Mouse (Mus musculus) embryonic facial prominence, embryonic 12.5 days (tissue): ENCODE results near the gene Sap30l. TPM values are rescaled to one million over a fixed set of nuclear protein-coding genes. Genes with fewer than 3 reads are reported as not detected.
"Not testable (repeated sequence)": the region's sequence is repeated elsewhere in the genome, so short reads cannot be mapped to it uniquely, and the experiment has no call there.

Experiments
- ATAC-seq: fragments of 200-750 bp; cut with Nextera tagmentation; 2 replicates; pipeline ENCODE4 v1.8.0; 2017; ENCODE audit not compliant: insufficient number of reproducible peaks, insufficient read depth, low FRiP score, low TSS enrichment
- H3K27ac ChIP-seq: fragments of 300-500 bp; sonication (generic); 2 replicates; pipeline ENCODE4 v1.5.1; 2016; ENCODE audit warnings: mild to moderate bottlenecking
- H3K27me3 ChIP-seq: fragments of 300-500 bp; sonication (generic); 2 replicates; pipeline ENCODE4 v1.6.1; 2016; ENCODE audit warnings: mild to moderate bottlenecking, moderate library complexity
- H3K36me3 ChIP-seq: fragments of 300-500 bp; sonication (generic); 2 replicates; pipeline ENCODE4 v1.6.1; 2016; ENCODE audit warnings: mild to moderate bottlenecking
- H3K4me1 ChIP-seq: fragments of 300-500 bp; sonication (generic); 2 replicates; pipeline ENCODE4 v1.6.1; 2016
- H3K4me2 ChIP-seq: fragments of 300-500 bp; sonication (generic); replicated peaks from 2 replicates; pipeline ENCODE4 v1.6.1; 2016; ENCODE audit warnings: mild to moderate bottlenecking, moderate library complexity
- H3K4me3 ChIP-seq: fragments of 300-500 bp; sonication (generic); 2 replicates; pipeline ENCODE4 v1.5.1; 2016; ENCODE audit warnings: mild to moderate bottlenecking
- H3K9ac ChIP-seq: fragments of 300-500 bp; sonication (generic); 2 replicates; pipeline ENCODE4 v1.6.1; 2016; ENCODE audit warnings: mild to moderate bottlenecking, moderate library complexity
- H3K9me3 ChIP-seq: fragments of 300-500 bp; sonication (generic); 2 replicates; pipeline ENCODE4 v1.6.1; 2016; ENCODE audit warnings: mild to moderate bottlenecking, moderate library complexity
- WGBS: fragments of 180-500 bp; shearing (Covaris S2); methylation state at CpG from one replicate; pipeline ENCODE4 v1.1.7; 2016; 5-methylcytosine and 5-hydroxymethylcytosine counted together
- polyA plus RNA-seq: library from polyadenylated mRNA; unstranded; fragments of >200 nt; fragmentation: Nextera tagmentation; extraction: Ambion mirVana; gene quantifications from 2 replicates; pipeline ENCODE4 v1.2.1, GENCODE M21; 2016

The Sap30l gene
- polyA plus RNA-seq, 1 experiment from 2014 or later: 22.8 TPM

DNA sequence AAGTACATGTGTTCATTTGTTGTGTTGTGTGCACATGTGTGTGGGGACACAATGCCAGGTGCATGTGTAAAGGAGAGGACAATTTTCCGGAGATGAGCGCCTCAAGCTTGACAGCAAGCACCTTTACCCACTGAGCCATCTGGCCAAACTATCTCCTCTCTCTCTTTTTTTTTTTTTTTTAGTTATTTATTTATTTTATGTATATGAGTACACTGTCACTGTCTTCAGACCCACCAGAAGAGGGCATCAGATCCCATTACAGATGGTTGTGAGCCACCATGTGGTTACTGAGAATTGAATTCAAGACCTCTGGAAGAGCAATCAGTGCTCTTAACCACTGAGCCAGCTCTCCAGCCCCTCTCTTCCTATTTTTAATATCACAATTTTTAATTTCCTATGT, 21.7 kb downstream of the Sap30l start:
- H3K9me3 ChIP-seq, H3K9ac ChIP-seq, H3K4me2 ChIP-seq, ATAC-seq, H3K4me3 ChIP-seq, H3K36me3 ChIP-seq, H3K27ac ChIP-seq: not testable (repeated sequence)
- peaks cover 35% of the 10 kb centered on the region for H3K27me3 ChIP-seq
- peaks cover 11% of the 10 kb centered on the region for H3K4me1 ChIP-seq
- 95% methylated on average over 2 of the region's 2 CpGs for WGBS

DNA sequence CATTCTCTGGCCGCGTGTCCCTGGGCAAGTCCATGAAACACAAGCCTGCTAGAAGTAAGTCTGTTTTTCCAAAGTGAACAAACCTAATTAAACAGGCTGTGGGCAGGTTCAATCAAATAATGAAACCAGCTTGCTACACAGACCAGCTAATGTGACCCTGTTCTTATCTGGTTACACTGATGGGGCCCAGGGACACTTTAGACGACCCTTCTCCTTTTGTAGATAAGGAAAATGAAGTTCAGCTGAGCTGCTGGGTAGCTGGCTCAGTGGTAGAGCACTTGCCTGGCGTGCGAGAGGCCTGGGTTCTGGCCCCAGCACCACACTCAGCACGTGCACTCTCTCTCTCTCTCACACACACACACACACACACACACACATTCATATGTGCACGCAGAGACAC, 22.3 kb downstream of the Sap30l start:
- no peak for ATAC-seq
- peaks cover 39% of the 10 kb centered on the region for H3K27me3 ChIP-seq
- WGBS: 62% methylated on average over 7 of the region's 7 CpGs

DNA sequence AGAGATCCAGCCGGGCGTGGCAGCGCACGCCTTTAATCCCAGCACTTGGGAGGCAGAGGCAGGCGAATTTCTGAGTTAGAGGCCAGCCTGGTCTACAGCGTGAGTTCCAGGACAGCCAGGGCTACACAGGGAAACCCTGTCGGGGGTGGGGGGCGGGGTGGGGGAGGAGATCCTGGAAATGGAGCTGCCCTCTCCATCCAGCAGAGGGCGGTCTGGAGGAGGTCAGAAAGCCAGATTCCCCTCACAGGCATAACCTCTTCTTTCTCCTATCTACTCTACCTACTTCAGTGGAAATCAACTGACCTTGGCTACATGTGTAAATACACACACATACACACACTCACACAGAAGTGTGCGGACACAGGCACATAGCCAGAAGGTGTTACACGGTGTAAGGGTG, 23.8 kb downstream of the Sap30l start:
- H3K9ac ChIP-seq, H3K36me3 ChIP-seq, ATAC-seq, H3K27ac ChIP-seq, H3K4me3 ChIP-seq, H3K9me3 ChIP-seq, H3K4me2 ChIP-seq: not testable (repeated sequence)
- Histone ChIP-seq H3K27me3 (peaks cover 54% of the 10 kb centered on the region), H3K4me1 (peaks cover 12% of the 10 kb centered on the region)
- 46% methylated on average over 11 of the region's 11 CpGs for WGBS

More for the DNA sequence above, 22.3 kb downstream of the Sap30l start:
- Histone ChIP-seq H3K4me3 (no peak overlapping the region), H3K4me2 (no peak overlapping the region), H3K9me3 (no peaks in the 10 kb centered on the region), H3K27ac (no peak overlapping the region), H3K36me3 (no peaks in the 10 kb centered on the region), H3K4me1 (peaks cover 12% of the 10 kb centered on the region), H3K9ac (no peak overlapping the region)

DNA sequence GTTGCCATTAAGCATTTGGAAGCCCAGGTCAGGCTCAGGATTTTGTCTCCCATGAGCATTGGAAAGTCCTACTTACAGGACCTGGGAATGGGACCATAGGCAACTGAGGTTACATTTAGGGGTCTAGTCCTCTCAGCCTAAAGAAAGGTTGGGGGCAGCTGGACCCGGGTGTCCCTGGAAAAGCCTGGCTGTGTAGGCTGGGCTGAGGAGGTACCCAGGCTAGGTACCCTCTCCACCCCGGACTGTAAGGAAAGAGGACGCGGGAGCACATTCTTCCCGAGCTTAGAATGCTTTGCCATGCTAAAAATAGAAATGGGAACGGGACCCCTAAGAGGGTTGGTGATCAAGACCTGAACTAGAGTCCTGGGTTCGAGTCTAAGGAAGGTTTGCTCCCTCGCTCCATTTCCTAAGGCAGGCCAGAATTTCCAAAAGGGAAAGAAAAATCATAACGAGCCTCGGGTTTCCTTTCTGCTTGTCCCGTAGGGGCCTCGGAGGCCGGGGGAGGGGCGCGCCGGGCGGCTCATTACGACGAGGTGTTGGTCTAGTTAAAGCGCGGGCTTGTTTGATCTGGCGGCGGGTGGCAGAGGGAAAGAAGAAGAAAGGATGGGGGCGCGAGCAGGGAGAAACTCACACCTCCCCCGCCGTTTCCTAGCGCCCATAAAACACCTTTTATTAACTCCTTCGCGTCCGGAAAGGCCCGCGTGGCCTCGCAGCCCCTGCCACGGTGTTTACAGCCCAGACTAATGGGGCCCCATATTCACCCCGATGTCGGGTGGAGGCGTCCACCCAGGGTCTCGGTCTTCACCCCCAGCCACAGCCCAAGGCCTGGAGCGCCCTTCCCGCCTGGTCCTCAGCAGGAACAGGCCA, 25.8 kb downstream of the Sap30l start:
- no peak overlapping the region for H3K27ac ChIP-seq
- 2% methylated on average over 41 of the region's 41 CpGs for WGBS
- peak overlapping the region; percentile 51 for H3K4me2 ChIP-seq
- H3K36me3 ChIP-seq: no peaks in the 10 kb centered on the region
- H3K27me3 ChIP-seq: peaks cover 75% of the 10 kb centered on the region
- no peak for ATAC-seq
- H3K4me3 ChIP-seq: peak overlapping the region; percentile 29
- H3K9ac ChIP-seq: peak overlapping the region; percentile 39; the same call in 1 of the 2 replicates
- peaks cover 12% of the 10 kb centered on the region for H3K4me1 ChIP-seq
- H3K9me3 ChIP-seq: no peaks in the 10 kb centered on the region

DNA sequence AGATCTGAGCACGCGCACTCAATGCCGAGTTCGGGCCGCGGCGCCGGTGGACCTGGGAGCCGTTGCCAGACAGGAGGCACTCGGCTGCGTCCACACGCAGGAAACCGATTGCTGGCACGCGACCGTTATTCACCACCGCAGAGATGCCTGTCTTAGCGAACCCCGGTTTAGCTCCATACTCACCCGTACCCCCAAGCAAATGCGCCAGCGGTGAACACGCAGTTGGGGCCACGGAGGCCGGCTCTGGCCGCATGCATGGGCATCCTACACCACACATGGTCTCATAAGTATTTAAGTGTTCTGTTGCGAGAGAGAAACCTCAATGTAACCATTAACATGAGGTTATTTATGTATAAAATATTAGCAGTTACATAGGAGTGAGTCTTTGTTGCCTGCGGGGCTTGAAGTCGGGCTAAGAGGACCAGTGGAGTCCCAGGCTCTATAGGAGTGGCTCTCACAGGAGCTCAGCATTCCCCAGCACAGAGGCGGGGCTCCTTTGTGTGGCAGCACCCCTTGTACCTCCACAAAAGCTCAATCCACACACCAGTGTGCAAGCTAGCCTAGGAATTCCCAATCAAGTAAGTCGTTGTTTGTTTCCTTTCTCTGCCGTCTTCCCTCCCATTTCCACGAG, 26.6 kb downstream of the Sap30l start:
- Histone ChIP-seq H3K9me3 (no peaks in the 10 kb centered on the region), H3K4me3 (peak overlapping the region; percentile 29), H3K27me3 (peaks cover 82% of the 10 kb centered on the region), H3K36me3 (no peaks in the 10 kb centered on the region), H3K9ac (peak overlapping the region; percentile 39; the same call in 1 of the 2 replicates), H3K27ac (0 out of 2 replicates have a peak overlapping the region, but pooled peaks have one; percentile 36), H3K4me1 (peaks cover 12% of the 10 kb centered on the region), H3K4me2 (peak overlapping the region; percentile 51)
- 1% methylated on average over 33 of the region's 33 CpGs for WGBS
- no peak for ATAC-seq

DNA sequence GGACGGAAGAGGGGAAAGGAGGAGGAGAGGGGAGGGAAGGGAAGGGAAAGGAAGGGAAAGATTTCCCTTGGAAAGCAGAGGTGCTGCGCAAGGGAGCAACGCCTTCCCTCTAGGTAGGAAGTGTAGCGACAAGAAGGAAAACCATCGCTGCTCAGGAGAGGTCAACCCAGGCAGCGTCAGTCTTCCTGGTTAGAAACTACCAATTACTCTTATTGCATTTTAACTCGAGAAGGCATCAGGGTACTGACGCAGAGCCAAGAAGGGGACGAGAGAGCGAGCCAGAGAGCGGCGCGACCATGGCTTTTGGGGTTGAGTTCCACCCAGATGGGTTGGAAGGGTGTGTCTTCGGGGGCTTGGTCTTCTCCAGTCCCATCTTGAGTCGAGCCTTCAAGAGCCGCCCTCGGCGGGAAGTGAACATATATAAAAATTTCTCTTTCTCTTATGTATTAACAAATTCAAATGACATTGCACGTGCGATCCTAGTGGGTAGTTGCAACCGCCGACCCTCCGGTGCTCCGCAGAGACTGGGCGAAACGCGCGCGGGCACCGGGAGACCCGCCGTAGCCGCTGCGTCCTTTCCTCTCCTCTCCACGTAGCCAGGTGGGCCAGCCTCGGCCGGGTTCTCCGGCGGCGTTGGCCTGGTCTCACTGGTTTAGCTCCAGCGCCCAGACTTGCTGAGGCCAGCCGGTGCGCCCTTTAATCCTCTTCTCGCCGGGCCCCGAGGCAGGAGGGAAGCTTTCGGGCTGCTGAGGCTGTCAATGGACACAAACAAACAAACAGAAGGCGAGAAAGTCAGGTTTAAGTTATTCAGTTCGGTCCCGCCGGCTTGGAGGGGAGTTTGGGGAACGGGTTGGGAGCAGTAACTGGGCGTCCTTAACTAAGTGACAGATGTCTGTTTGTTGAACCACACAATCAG, 27.8 kb downstream of the Sap30l start:
- Histone ChIP-seq H3K27ac (no peak overlapping the region), H3K9me3 (no peaks in the 10 kb centered on the region), H3K4me2 (peak overlapping the region; percentile 29; the same call in 1 of the 2 replicates), H3K36me3 (no peaks in the 10 kb centered on the region), H3K4me1 (peaks cover 17% of the 10 kb centered on the region), H3K27me3 (peaks cover 88% of the 10 kb centered on the region), H3K4me3 (peak overlapping the region; percentile 11), H3K9ac (no peak overlapping the region; the same call in 1 of the 2 replicates)
- ATAC-seq: no peak
- 2% methylated on average over 53 of the region's 53 CpGs for WGBS

DNA sequence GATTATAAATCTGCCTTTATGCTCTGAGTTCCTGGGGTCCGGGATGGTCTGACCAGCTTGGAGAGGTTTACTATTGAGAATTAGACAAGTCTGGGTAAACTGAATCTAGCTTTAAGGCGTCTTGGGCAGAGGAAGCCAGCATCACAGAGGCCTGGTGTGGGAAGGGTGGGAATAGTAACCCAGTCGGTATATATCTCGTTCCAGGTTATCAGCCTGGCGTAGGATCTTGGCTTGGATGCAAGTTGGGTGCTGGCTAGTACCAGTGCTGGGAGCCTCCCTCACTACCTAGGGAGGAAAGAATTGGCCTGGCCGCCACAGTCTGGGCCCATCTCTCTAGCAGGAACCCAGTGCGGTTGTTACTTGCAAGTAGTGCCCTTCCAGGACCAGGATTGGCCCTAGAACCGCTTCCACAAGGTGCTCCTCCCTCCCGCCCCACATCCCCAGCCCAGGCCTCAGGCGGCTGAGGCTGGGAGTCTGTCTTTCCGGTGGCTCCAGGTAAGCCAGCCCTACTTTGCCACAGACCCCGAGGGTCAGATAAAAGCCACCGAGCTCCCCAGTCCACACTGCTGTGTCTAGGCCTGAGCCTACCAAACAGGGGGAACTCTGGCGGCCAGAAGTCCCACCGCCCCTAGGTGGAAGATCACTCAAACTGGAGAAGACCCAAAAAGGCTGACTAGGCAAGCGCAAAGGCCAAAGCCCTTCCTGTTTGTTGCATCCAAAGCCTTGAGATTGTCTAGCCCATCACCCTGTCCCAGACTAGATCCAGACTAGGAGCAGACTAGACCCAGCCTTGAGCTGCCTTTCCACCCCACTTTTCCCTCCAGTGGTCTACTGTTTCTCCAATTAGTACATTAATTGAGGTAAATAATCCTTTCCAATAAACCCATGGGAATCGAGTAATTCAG, 28.7 kb downstream of the Sap30l start:
- Histone ChIP-seq H3K4me3 (peak overlapping the region; percentile 11), H3K27ac (no peak overlapping the region), H3K9ac (no peak overlapping the region), H3K27me3 (peaks cover 89% of the 10 kb centered on the region), H3K9me3 (no peaks in the 10 kb centered on the region), H3K36me3 (no peaks in the 10 kb centered on the region), H3K4me2 (no peak overlapping the region), H3K4me1 (peaks cover 17% of the 10 kb centered on the region)
- 12% methylated on average over 17 of the region's 17 CpGs for WGBS
- ATAC-seq: no peak

DNA sequence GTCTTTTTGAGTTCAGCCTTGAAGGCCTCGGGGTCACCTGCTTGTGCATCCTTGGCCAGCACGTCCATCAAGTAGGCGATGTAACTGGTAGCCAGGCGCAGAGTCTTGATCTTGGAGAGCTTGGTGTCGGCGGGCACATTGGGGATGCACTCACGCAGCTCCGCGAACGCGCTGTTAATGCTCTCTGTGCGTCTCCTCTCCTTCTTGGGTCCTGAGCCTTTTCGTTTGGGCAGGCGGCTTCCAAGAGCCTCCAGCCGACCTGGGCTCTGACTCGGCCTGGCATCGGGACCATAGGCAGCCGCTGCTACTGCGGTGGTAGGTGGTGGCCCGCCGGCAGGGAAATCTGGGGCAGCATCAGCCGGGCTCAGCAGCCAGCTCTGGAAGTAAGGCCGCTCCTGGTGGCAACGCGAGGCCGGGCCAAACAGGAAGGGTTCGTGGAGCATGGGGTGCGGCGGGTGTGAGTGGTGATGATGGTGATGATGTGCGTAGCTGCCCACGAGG, 29.9 kb downstream of the Sap30l start:
- Histone ChIP-seq H3K4me1 (peaks cover 17% of the 10 kb centered on the region), H3K27me3 (peaks cover 97% of the 10 kb centered on the region), H3K27ac (no peak overlapping the region), H3K9me3 (no peaks in the 10 kb centered on the region), H3K4me2 (no peak overlapping the region), H3K36me3 (no peaks in the 10 kb centered on the region), H3K9ac (no peak overlapping the region), H3K4me3 (peak overlapping the region; percentile 19; the same call in 1 of the 2 replicates)
- WGBS: 3% methylated on average over 31 of the region's 31 CpGs
- no peak for ATAC-seq

DNA sequence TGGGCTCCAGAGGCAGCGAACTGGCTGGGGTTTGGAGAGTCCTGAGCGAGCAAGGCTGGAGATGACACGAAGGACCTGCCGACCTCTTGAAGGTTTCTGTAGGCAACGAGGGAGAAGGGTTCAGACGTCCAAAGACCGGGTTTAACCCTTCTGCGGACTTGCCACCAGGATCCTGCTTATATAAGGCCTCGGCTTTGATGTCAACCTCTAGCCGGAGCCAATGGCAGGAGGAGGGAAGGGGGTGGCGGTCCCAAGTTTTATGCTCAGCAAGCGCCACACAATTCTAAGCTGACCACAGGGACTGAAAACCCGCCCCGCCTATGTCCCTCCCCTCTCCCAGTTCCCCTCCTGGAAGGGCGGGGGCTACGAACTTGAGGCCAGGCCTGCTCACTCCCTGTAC, 30.4 kb downstream of the Sap30l start:
- Histone ChIP-seq H3K9me3 (no peaks in the 10 kb centered on the region), H3K27me3 (peaks cover 97% of the 10 kb centered on the region), H3K36me3 (no peaks in the 10 kb centered on the region), H3K27ac (no peak overlapping the region), H3K4me3 (0 out of 2 replicates have a peak overlapping the region, but pooled peaks have one; percentile 19), H3K4me2 (no peak overlapping the region), H3K4me1 (peaks cover 18% of the 10 kb centered on the region), H3K9ac (no peak overlapping the region)
- ATAC-seq: no peak
- WGBS: 4% methylated on average over 16 of the region's 16 CpGs

DNA sequence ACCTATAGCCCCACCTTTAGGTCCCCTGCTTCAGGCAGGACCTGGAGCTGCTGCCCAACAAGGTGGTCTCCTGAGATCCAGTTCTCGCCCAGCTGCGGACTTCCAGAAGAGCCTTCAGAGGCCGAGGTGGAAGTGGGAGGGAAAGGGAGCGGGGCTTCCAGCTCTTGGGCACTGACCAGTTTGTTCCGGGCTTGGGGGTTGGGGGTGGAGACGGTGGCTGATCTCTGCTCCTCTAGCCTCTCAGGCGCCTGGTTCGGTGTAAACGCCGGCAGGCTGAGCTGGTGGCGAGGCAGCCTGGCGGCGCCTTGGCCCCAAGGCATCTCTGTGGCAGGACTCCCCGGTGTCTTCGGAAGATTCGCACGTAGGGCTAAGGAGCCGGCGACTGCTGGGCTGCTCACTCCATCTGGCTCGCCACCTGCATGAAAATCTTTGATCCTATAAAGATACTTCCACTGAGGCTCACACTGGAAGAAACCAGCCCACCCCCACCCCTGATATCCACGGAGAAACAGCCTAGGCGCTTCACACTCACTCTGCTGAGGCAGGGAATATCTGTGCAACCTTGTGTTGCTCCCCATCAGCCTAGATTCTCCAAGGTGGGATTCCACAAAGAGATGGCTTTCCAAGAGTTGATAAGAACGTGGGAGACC, 31.2 kb downstream of the Sap30l start, which contains the start of gene Hand1:
Gene Hand1 (minus strand): TSS at position 267 of the 650 bp plus-strand sequence.
- Histone ChIP-seq H3K27ac (0 out of 2 replicates have a peak within 1 kb of the TSS, but pooled peaks have one; percentile 4), H3K27me3 (peaks cover 97% of the 10 kb centered on the region), H3K4me2 (no peak within 1 kb of the TSS; the same call in 1 of the 2 replicates), H3K9ac (peak within 1 kb of the TSS; percentile 8; the same call in 1 of the 2 replicates), H3K4me3 (peak within 1 kb of the TSS; percentile 19), H3K9me3 (no peaks in the 10 kb centered on the region), H3K36me3 (no peaks in the 10 kb centered on the region), H3K4me1 (peaks cover 14% of the 10 kb centered on the region)
- ATAC-seq: no peak
- WGBS: 2% methylated on average over 23 of the region's 23 CpGs
